Mouse (Mus musculus) fibroblast of lung, adult 2 months (primary cell): ENCODE measurements around the gene Gfod1.

ENCODE experiments used
- DNase-seq: peaks from one replicate; pipeline ENCODE4 v3.0.0-alpha.2; 2011; ENCODE audit warnings: low read depth

The Gfod1 gene

DNA sequence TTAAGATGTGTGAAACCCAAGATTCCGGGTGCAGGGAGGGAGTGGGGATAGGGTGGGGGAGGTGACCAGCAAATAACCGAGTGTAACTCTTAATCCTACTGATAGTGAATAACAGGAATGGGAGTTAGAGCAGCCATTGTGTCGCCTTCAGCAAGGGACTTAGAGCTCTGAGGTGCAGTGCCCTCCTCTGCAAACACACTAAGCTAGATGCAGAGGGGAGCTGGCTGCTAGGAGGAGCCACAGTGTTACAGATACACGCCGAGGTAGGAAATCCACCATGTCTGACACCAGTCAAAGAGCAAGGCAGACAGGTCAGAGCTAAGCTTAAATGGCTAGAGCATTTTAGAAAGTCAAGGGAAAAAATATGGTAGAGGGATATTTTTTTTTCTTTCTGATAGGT is 146.6 kb downstream of the Gfod1 start:
- DNase-seq, result no peak

DNA sequence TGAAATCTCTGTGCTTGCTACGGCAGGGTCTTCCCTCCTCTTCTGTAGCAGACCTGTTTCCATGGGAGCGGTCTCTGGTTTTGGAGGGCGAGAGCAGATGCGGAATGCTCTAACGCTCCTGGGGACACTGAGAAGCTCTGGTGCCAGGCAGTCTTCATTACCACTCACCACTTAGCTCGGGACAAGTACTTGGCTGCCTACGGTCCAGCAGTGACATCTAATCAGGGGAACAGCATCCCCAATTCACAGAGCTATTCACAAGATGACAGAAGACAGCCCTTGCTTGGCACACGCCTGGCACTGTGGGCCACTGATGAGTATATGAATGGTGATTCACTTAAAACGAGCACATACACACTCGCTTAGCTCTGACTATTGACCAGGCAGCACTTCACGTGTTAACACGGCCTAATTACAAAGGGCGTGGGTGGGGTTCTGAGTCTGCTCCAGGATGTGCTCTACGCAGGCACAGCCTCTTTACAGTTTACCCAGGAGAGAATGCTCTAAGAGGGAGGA is 151.9 kb downstream of the Gfod1 start:
- DNase-seq, result no peak

DNA sequence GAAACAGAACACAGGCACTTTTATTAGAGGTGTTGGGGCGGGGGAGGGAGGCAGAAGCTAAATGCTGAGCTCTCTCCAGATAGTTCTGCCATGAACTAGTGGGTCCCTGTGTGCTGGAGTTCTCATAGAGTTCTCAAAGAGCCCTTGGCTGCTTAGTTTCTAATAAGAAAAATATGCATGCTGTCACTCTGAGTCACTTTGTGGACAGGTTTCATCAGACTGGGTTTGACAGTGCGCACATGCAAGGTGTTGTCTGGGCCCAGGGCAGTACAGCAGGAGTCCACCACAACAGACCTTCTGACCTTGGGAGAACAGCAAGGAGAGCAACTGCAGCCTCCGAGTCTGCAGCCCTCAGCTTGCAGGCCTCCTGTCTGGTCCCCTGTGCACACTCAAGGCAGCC is 154.3 kb downstream of the Gfod1 start:
- no peak for DNase-seq

DNA sequence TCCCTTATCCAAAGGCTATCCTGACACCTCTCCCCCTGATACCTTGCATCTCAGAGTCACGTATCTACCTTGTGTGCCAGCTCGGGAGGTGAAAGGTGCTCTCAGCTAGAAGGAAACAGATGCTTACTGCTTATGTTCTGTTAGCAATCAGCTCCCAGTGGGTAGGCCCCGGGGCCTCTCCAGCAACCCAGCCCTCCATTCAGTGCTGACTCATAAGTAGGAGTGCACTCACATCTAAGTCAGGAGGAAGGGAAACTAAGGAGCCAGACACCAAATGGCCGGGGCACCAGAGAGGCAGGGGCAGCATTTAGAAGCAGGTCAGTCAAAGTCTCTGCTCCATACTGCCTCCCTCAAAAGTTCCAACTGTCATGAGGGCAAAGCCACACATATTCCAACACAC is 155.3 kb downstream of the Gfod1 start:
- no peak for DNase-seq

DNA sequence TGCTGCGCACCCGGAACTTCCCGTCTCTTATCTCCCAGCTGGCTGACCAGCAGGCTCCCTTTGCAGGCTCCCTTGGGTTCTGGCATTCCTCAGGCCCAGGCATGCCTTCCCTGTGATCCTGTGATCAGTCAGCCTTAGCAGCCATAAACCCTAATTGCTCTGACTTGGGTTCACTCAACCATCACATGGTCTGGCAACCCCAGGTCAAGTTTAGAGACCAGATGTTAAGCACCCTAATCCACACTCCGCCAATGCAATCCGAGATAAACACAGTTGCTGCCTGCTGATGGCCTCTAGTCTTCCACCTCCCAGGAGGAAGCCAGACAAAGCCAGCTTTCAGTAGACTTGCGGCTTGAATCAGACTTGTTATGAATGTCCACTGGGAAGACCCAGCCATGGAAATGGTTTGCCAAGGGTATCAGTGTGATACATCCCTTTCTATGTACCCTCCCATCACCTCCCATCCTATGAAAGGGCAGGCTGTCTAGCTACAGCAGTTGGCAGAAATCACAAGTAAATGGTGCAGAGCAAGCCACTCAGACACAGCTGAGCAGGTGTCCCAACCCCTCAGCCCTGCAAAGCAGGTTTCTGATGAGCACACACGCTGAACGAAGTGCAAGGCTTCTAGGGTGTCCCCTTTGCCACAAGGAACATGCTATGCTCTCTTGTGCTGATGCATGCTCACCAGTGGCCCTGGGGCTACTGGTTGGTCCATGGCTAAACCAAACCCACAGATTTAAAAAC is 157.3 kb downstream of the Gfod1 start:
- no peak for DNase-seq
